Mouse (Mus musculus): ENCODE measurements around the gene Tmem120b. TPM values are rescaled to one million over a fixed set of nuclear protein-coding genes. Genes with fewer than 3 reads are reported as not detected.
A peak's percentile ranks its signal among the peaks of the same experiment; 100 is the strongest.

Gene Tmem120b
- polyA plus RNA-seq, 1 experiment = not detected

GRCm38 (mm10) chr5:123127031-123127430 lies 58.8 kb downstream of the Tmem120b start:
- WGBS = 88% methylated on average over 6 of the region's 6 CpGs
- no peak overlapping the region for H3K27ac ChIP-seq (ENCODE audit: insufficient read depth, low read depth, low read length)
- TF ChIP-seq POLR2A (IDR thresholded peaks at IDR 0.05; ENCODE audit: insufficient read depth, low read depth, low read length) (no peak), CTCF (IDR thresholded peaks at IDR 0.05; ENCODE audit: insufficient read depth, low read depth, low read length) (no peak)
- no peak overlapping the region for H3K4me3 ChIP-seq (ENCODE audit: insufficient read depth, low read depth, low read length)
- H3K4me1 ChIP-seq (ENCODE audit: control insufficient read depth, insufficient read depth, low read length) = peaks cover 23% of the 10 kb centered on the region

- WGBS = 65% methylated on average over 10 of the region's 10 CpGs
- no peak overlapping the region for H3K27ac ChIP-seq (ENCODE audit: insufficient read depth, low read depth, low read length)
Measured at GRCm38 (mm10) chr5:123128426-123129169, 60.4 kb downstream of the Tmem120b start.

DNA sequence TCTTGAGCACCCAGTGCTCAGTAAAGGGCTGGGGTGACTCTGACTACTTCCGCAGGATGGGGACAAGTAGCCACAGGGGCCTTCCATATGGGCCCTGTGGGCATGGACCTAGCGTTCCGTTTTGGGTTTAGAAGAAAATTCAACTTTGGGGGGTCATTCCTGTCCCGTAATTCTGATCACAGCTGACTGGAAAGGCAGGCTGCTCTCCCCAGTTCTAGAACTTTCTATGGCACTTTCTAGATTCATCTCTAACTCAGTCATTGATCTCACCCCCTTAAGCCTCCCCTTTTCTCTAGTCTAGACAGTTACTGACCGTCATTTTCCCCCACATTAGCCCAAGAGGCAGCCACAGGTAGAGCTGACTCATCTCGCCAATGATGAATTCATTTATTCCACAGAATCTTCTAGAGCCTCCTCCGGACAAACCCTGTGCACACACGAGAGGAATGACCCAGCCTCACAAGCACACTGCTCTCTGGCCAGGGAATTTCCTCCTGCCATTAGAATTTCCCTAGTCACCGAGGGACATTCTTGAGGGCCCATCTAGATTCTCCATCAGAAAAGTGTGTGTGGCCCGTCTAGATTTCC lies 61.0 kb downstream of the Tmem120b start:
- Histone ChIP-seq H3K4me3 (ENCODE audit: insufficient read depth, low read depth, low read length) (no peak overlapping the region), H3K4me1 (ENCODE audit: control insufficient read depth, insufficient read depth, low read length) (peaks cover 41% of the 10 kb centered on the region), H3K27ac (ENCODE audit: insufficient read depth, low read depth, low read length) (no peak overlapping the region)
- TF ChIP-seq POLR2A (IDR thresholded peaks at IDR 0.05; ENCODE audit: insufficient read depth, low read depth, low read length) (no peak), CTCF (IDR thresholded peaks at IDR 0.05; ENCODE audit: insufficient read depth, low read depth, low read length) (no peak)
- 85% methylated on average over 10 of the region's 10 CpGs for WGBS

More at GRCm38 (mm10) chr5:123128426-123129169, 60.4 kb downstream of the Tmem120b start:
- no peak for TF ChIP-seq POLR2A (IDR thresholded peaks at IDR 0.05; ENCODE audit: insufficient read depth, low read depth, low read length)
- H3K4me3 ChIP-seq (ENCODE audit: insufficient read depth, low read depth, low read length) = no peak overlapping the region
- peaks cover 36% of the 10 kb centered on the region for H3K4me1 ChIP-seq (ENCODE audit: control insufficient read depth, insufficient read depth, low read length)

DNA sequence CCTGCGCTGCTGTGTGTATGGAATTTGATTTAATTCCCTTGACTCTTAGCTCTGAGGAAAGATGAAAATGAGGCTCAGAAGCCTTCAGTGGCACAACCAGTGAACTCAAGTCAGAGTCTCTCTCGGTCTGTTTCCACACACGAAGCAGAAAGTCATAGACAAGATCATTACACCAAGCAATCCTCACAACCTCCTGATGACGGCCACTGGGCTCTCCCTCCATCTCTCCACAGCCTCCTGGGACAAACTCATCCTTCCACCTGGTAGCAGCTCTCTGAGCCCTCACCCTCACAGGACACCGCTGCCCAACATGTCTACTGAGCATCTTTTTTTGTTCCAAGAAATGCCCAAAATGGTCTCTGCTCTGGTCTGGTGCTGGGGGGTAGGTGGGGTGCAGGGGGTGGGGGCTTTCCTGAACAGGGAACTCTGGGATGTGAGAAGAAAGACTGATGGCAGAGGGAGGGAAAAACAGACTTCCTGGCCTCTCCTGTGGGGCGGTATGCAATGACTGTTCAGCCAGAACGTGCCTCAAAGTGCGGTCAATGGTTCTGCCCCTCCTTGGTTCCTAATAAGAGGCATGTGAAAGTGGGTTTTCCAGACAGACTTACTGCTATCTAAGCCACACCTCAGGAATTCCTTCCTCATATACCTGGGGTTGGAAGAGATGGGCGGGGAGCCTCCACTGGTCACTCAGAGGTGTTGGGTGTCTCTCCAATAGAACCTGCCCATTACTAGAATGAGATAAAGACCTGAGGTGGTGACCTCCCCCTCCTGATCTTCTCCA lies 62.0 kb downstream of the Tmem120b start:
- WGBS = 93% methylated on average over 9 of the region's 9 CpGs
- no peak overlapping the region for H3K27ac ChIP-seq (ENCODE audit: insufficient read depth, low read depth, low read length)

DNA sequence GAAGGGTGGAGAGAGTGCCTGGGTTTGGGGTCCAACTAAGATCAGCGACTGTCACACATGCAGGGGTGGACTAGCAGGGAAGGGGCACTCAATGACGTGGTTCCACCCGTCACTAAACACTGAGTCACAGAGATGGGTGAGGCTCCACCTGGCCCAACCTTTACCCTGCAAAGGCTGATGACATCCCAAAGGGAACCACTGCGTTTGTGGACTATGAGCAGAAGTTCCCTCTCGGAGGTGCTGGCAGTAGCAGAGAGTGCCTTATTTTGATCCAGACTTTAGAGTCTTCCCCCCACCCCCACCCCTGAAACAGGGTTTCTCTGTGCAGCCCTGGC lies 62.6 kb downstream of the Tmem120b start:
- TF ChIP-seq POLR2A (IDR thresholded peaks at IDR 0.05; ENCODE audit: insufficient read depth, low read depth, low read length) = no peak
- TF ChIP-seq CTCF (IDR thresholded peaks at IDR 0.05; ENCODE audit: insufficient read depth, low read depth, low read length) = no peak
- Histone ChIP-seq H3K4me3 (ENCODE audit: insufficient read depth, low read depth, low read length) (no peak overlapping the region), H3K4me1 (ENCODE audit: control insufficient read depth, insufficient read depth, low read length) (peaks cover 55% of the 10 kb centered on the region), H3K27ac (ENCODE audit: insufficient read depth, low read depth, low read length) (no peak overlapping the region)
- WGBS = 83% methylated on average over 5 of the region's 5 CpGs

More for the DNA sequence above, 62.0 kb downstream of the Tmem120b start:
- TF ChIP-seq CTCF (IDR thresholded peaks at IDR 0.05; ENCODE audit: insufficient read depth, low read depth, low read length) (no peak), POLR2A (IDR thresholded peaks at IDR 0.05; ENCODE audit: insufficient read depth, low read depth, low read length) (no peak)
- Histone ChIP-seq H3K4me3 (ENCODE audit: insufficient read depth, low read depth, low read length) (no peak overlapping the region), H3K4me1 (ENCODE audit: control insufficient read depth, insufficient read depth, low read length) (peaks cover 50% of the 10 kb centered on the region)

- Histone ChIP-seq H3K27ac (ENCODE audit: insufficient read depth, low read depth, low read length) (peak within 1 kb of the TSS; percentile 76), H3K4me3 (ENCODE audit: insufficient read depth, low read depth, low read length) (peak within 1 kb of the TSS; percentile 70), H3K4me1 (ENCODE audit: control insufficient read depth, insufficient read depth, low read length) (peaks cover 72% of the 10 kb centered on the region)
- WGBS = 1% methylated on average over 44 of the region's 44 CpGs
- TF ChIP-seq CTCF (IDR thresholded peaks at IDR 0.05; ENCODE audit: insufficient read depth, low read depth, low read length) (peak; percentile 97), POLR2A (IDR thresholded peaks at IDR 0.05; ENCODE audit: insufficient read depth, low read depth, low read length) (peak; percentile 55; the same call in 1 of the 2 replicates)
Measured at GRCm38 (mm10) chr5:123132308-123133071, 64.3 kb downstream of the Tmem120b start, which contains the start of gene Rhof. Gene Rhof, minus strand, starts transcription at chr5:123132692.

DNA sequence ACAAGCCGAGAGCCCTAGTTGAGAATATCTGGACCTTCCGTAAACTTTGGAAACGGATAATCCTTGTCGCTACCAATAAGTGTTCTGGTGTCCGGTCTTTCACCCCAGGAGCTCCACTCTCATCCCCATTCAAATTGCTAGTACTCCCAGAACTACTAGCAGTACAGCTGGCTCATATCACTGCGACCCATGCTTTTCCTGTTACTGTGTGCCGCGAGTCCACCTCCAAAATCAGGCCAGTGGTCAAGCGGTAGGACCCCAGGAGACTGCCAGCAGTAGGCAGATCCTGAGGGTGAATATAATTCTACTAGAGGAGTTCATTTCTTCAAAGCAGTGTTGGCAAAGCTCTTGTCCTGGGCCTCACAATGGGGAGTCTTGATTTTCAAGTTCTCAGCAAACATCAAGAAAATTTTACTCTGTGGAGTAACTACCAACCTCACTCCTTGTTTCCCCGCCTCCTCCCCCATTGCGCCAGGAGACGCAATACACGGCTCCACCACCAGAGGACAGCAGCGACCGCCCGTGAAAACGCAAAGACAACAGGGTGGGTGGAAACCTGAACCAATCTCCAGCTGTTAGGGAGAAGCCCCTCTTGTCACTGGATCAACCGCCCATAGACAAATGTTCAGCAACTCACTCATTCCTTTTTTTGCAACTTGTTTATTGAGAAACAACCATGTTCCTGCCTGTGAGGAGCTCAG lies 65.0 kb downstream of the Tmem120b start:
- peak overlapping the region; percentile 76 for H3K27ac ChIP-seq (ENCODE audit: insufficient read depth, low read depth, low read length)
- TF ChIP-seq POLR2A (IDR thresholded peaks at IDR 0.05; ENCODE audit: insufficient read depth, low read depth, low read length) (no peak), CTCF (IDR thresholded peaks at IDR 0.05; ENCODE audit: insufficient read depth, low read depth, low read length) (peak; percentile 98)
- peak overlapping the region; percentile 4; the same call in 1 of the 2 replicates for H3K4me3 ChIP-seq (ENCODE audit: insufficient read depth, low read depth, low read length)
- peaks cover 77% of the 10 kb centered on the region for H3K4me1 ChIP-seq (ENCODE audit: control insufficient read depth, insufficient read depth, low read length)
- WGBS = 14% methylated on average over 18 of the region's 18 CpGs

- Histone ChIP-seq H3K4me3 (ENCODE audit: insufficient read depth, low read depth, low read length) (peak overlapping the region; percentile 4; the same call in 1 of the 2 replicates), H3K4me1 (ENCODE audit: control insufficient read depth, insufficient read depth, low read length) (peaks cover 76% of the 10 kb centered on the region), H3K27ac (ENCODE audit: insufficient read depth, low read depth, low read length) (peak overlapping the region; percentile 76)
- no peak for TF ChIP-seq POLR2A (IDR thresholded peaks at IDR 0.05; ENCODE audit: insufficient read depth, low read depth, low read length)
- no peak for TF ChIP-seq CTCF (IDR thresholded peaks at IDR 0.05; ENCODE audit: insufficient read depth, low read depth, low read length)
- 8% methylated on average over 7 of the region's 7 CpGs for WGBS
Measured at GRCm38 (mm10) chr5:123133784-123134143, 65.5 kb downstream of the Tmem120b start.

Measured in olfactory bulb, adult 2 months (tissue).